Mouse (Mus musculus): Measurements from ENCODE around the gene Zfp428. TPM values are rescaled to one million over a fixed set of nuclear protein-coding genes. Genes with fewer than 3 reads are reported as not detected.

Zfp428 gene
- polyA plus RNA-seq, 2 experiments, result 2.3 to 4.0 TPM

DNA sequence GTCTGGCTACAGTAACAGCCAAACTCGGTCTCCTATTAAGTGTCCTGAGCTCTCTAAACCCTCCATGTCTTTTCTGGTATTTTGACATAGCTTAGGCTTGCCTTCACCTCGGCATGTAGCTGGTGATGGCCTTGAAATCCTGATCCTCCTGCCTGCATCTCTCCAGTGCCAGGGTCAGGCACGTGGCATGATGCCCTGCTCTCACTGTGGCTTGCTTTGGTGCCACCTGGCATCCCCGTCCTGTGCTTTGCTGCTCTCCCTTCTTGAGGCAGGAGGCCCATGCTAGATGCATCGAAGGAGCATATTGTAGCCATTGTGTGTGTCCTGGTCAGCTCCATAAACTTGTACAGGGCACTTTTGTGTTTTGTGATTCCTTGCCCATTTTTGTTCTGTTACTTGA, 30.8 kb downstream of the Zfp428 start:
- Histone ChIP-seq H3K36me3 (replicated peaks; ENCODE audit: control insufficient read depth, insufficient read depth, low read depth) (no peaks in the 10 kb centered on the region), H3K27ac (no peak overlapping the region), H3K4me1 (replicated peaks; ENCODE audit: control insufficient read depth in 2 of 2, insufficient read depth in 2 of 2, low read length in 1 of 2) (no peaks in the 10 kb centered on the region), H3K4me3 (ENCODE audit: insufficient read depth in 1 of 2, low read depth in 2 of 2, low read length in 2 of 2) (no peak overlapping the region), H3K9ac (replicated peaks) (no peak overlapping the region), H3K4me2 (ENCODE audit: low read depth) (no peak overlapping the region), H3K27me3 (ENCODE audit: control insufficient read depth, insufficient read depth, low read length) (no peaks in the 10 kb centered on the region), H3K9me3 (ENCODE audit: control insufficient read depth, low read length) (no peaks in the 10 kb centered on the region)
- ATAC-seq (ENCODE audit: insufficient read depth) (no peak), DNase-seq (ENCODE audit: low read depth in 3 of 3, low spot score in 3 of 3) (no peak)
- WGBS (ENCODE audit: insufficient replicate concordance), result 63% methylated on average over 5 of the region's 5 CpGs
- TF ChIP-seq CTCF (IDR thresholded peaks at IDR 0.05; ENCODE audit: low read depth) (no peak), EP300 (IDR thresholded peaks at IDR 0.05; ENCODE audit: low read depth) (no peak)

DNA sequence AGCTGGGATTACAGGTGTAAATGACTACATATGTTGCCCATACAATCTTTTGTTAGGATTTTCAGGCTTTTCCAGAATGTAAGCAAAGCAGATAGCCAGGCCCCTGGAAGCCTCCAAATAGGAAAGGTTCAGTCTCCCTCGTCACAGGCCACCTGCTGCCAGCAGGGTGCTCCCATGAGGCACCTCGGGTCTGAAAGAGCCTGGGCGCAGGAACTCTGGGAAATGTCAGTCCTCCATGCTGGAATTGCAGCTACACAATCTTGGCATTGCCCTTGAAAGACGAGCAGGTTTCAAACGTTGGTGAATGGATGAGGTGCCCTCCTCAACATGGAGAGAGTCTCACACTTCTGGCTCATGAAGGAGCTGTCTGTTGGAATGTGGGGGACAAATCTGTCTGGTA, 31.3 kb downstream of the Zfp428 start:
- Histone ChIP-seq H3K27ac (no peak overlapping the region), H3K4me2 (ENCODE audit: low read depth) (no peak overlapping the region), H3K9me3 (ENCODE audit: control insufficient read depth, low read length) (no peaks in the 10 kb centered on the region), H3K27me3 (ENCODE audit: control insufficient read depth, insufficient read depth, low read length) (no peaks in the 10 kb centered on the region), H3K4me3 (ENCODE audit: insufficient read depth in 1 of 2, low read depth in 2 of 2, low read length in 2 of 2) (no peak overlapping the region), H3K9ac (replicated peaks) (no peak overlapping the region), H3K4me1 (replicated peaks; ENCODE audit: control insufficient read depth in 2 of 2, insufficient read depth in 2 of 2, low read length in 1 of 2) (no peaks in the 10 kb centered on the region), H3K36me3 (replicated peaks; ENCODE audit: control insufficient read depth, insufficient read depth, low read depth) (no peaks in the 10 kb centered on the region)
- DNase-seq (ENCODE audit: low read depth in 3 of 3, low spot score in 3 of 3) (no peak), ATAC-seq (ENCODE audit: insufficient read depth) (no peak)
- no peak for TF ChIP-seq EP300 (IDR thresholded peaks at IDR 0.05; ENCODE audit: low read depth)
- peak; percentile 25; the same call in 1 of the 2 replicates for TF ChIP-seq CTCF (IDR thresholded peaks at IDR 0.05; ENCODE audit: low read depth)
- WGBS (ENCODE audit: insufficient replicate concordance), result 33% methylated on average over 5 of the region's 5 CpGs

DNA sequence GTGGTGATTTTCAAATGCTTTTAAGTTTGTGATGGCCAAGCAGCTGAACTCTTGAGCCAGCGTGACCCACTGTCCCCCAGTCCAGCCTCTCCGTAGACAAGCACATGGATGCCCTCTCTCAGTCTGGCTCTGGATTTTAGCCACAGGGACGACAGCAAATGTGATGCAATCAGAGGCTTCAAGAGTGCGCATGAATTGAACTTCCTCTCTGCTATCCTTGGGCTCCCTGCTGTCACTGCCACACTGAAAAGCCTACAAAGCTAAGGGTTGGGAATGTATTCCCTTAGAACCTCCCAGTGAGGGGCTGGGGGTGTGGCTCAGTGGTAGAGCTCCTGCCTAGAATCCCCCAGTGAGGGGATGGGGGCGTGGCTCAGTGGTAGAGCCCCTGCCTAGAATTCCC, 31.9 kb downstream of the Zfp428 start:
- H3K9me3 ChIP-seq (ENCODE audit: control insufficient read depth, low read length), result no peaks in the 10 kb centered on the region
- DNase-seq (ENCODE audit: low read depth in 3 of 3, low spot score in 3 of 3) (no peak), ATAC-seq (ENCODE audit: insufficient read depth) (no peak)
- no peak for TF ChIP-seq EP300 (IDR thresholded peaks at IDR 0.05; ENCODE audit: low read depth)
- TF ChIP-seq CTCF (IDR thresholded peaks at IDR 0.05; ENCODE audit: low read depth), result no peak
- no peak overlapping the region for H3K9ac ChIP-seq (replicated peaks)
- H3K27ac ChIP-seq, result no peak overlapping the region
- H3K4me3 ChIP-seq (ENCODE audit: insufficient read depth in 1 of 2, low read depth in 2 of 2, low read length in 2 of 2), result no peak overlapping the region
- no peaks in the 10 kb centered on the region for H3K36me3 ChIP-seq (replicated peaks; ENCODE audit: control insufficient read depth, insufficient read depth, low read depth)
- WGBS (ENCODE audit: insufficient replicate concordance), result 43% methylated on average over 5 of the region's 5 CpGs
- H3K27me3 ChIP-seq (ENCODE audit: control insufficient read depth, insufficient read depth, low read length), result no peaks in the 10 kb centered on the region
- no peak overlapping the region for H3K4me2 ChIP-seq (ENCODE audit: low read depth)
- no peaks in the 10 kb centered on the region for H3K4me1 ChIP-seq (replicated peaks; ENCODE audit: control insufficient read depth in 2 of 2, insufficient read depth in 2 of 2, low read length in 1 of 2)

DNA sequence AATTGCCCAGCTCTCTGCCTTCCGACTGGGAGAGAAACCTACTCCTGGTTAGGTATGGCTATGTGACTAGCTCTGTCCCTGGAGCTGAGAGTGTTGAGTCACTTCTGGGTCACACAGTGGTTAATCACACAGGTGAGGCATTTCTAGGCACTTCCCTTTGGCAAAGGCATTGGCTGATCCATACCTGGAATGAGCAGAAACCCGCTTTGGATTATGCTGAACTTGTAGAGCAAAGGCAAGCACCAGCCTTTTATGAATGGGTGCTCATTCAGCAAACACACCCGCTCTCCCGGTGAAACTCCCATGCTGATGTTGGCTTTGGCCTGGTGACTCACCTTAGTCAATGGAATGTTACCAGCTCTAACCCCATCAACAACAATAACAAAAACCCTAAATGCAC, 32.9 kb downstream of the Zfp428 start:
- H3K4me2 ChIP-seq (ENCODE audit: low read depth), result no peak overlapping the region
- H3K27ac ChIP-seq, result no peak overlapping the region
- 78% methylated on average over 4 of the region's 4 CpGs for WGBS (ENCODE audit: insufficient replicate concordance)
- H3K4me3 ChIP-seq (ENCODE audit: insufficient read depth in 1 of 2, low read depth in 2 of 2, low read length in 2 of 2), result no peak overlapping the region
- H3K36me3 ChIP-seq (replicated peaks; ENCODE audit: control insufficient read depth, insufficient read depth, low read depth), result no peaks in the 10 kb centered on the region
- H3K27me3 ChIP-seq (ENCODE audit: control insufficient read depth, insufficient read depth, low read length), result no peaks in the 10 kb centered on the region
- TF ChIP-seq CTCF (IDR thresholded peaks at IDR 0.05; ENCODE audit: low read depth) (no peak), EP300 (IDR thresholded peaks at IDR 0.05; ENCODE audit: low read depth) (no peak)
- H3K4me1 ChIP-seq (replicated peaks; ENCODE audit: control insufficient read depth in 2 of 2, insufficient read depth in 2 of 2, low read length in 1 of 2), result no peaks in the 10 kb centered on the region
- DNase-seq (ENCODE audit: low read depth in 3 of 3, low spot score in 3 of 3) (no peak), ATAC-seq (ENCODE audit: insufficient read depth) (no peak)
- H3K9ac ChIP-seq (replicated peaks), result no peak overlapping the region
- H3K9me3 ChIP-seq (ENCODE audit: control insufficient read depth, low read length), result no peaks in the 10 kb centered on the region

DNA sequence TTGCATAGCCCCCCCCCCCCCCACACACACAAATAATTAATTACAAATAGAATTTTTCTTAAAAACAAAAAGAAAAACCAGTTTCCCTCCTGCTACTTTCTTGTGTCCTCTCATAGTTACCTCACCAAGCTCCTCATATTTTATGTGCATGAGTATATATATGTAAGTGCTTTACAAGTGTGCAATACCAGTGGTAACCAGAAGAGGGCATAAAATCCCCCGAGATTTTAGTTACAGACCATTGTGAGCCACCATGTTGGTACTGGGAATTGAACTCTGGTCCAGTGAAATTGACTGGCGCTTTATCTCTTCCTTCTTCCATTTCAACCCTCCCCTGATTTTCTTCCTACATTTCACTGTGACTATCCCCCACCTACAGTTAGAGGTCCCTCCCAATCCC, 37.7 kb downstream of the Zfp428 start:
- TF ChIP-seq EP300 (IDR thresholded peaks at IDR 0.05; ENCODE audit: low read depth), result no peak
- TF ChIP-seq CTCF (IDR thresholded peaks at IDR 0.05; ENCODE audit: low read depth), result peak; percentile 35; the same call in 1 of the 2 replicates
- Histone ChIP-seq H3K27ac (no peak overlapping the region), H3K27me3 (ENCODE audit: control insufficient read depth, insufficient read depth, low read length) (no peaks in the 10 kb centered on the region), H3K9me3 (ENCODE audit: control insufficient read depth, low read length) (no peaks in the 10 kb centered on the region), H3K36me3 (replicated peaks; ENCODE audit: control insufficient read depth, insufficient read depth, low read depth) (peaks cover 2% of the 10 kb centered on the region; the same call in 1 of the 2 replicates), H3K4me1 (replicated peaks; ENCODE audit: control insufficient read depth in 2 of 2, insufficient read depth in 2 of 2, low read length in 1 of 2) (peaks cover 0 to 11% of the 10 kb centered on the region in 2 experiments; a peak in 3 of 4 replicates), H3K4me3 (ENCODE audit: insufficient read depth in 1 of 2, low read depth in 2 of 2, low read length in 2 of 2) (no peak overlapping the region), H3K4me2 (ENCODE audit: low read depth) (no peak overlapping the region), H3K9ac (replicated peaks) (no peak overlapping the region)
- whole genome bisulfite sequencing (ENCODE audit: insufficient replicate concordance), result 53% methylated on average over 2 of the region's 2 CpGs
- ATAC-seq (ENCODE audit: insufficient read depth) (no peak), DNase-seq (ENCODE audit: low read depth in 3 of 3, low spot score in 3 of 3) (no peak)
